Mouse (Mus musculus): ENCODE measurements around the gene Maml3.

DNA sequence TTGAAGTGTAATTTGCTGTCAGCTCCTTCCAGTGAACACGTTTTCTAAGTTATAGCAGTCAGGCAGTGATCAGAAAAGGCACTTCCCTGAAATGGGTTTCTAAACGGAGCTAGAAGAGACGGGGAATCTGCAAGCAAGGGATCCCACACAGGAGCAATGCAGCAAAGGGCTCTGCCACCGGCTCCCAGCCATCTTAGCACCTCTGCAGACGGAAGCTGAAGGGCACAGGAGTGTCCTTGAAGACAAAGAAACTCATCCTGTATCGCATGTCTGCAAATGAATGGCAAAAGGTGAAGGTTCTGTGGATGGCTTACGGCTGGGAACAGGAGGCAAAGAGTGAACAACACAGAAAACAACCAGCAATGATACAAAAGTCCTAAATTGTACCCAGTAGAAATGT, 319.1 kb downstream of the Maml3 start:
- TF ChIP-seq MYOG (IDR thresholded peaks at IDR 0.05; ENCODE audit: control insufficient read depth, extremely low read depth, insufficient read length) (no peak), FOSL1 (IDR thresholded peaks at IDR 0.05; ENCODE audit: insufficient read depth, low read length, poor library complexity, severe bottlenecking) (no peak), USF1 (IDR thresholded peaks at IDR 0.05; ENCODE audit: low read depth) (no peak)

Measured in C2C12 (cell line).